Mouse (Mus musculus): ENCODE data around the gene Entpd1. TPM values are rescaled to one million over a fixed set of nuclear protein-coding genes. Genes with fewer than 3 reads are reported as not detected.

The Entpd1 gene
- polyA plus RNA-seq, 1 experiment from 2014 or later: 11.2 TPM

DNA sequence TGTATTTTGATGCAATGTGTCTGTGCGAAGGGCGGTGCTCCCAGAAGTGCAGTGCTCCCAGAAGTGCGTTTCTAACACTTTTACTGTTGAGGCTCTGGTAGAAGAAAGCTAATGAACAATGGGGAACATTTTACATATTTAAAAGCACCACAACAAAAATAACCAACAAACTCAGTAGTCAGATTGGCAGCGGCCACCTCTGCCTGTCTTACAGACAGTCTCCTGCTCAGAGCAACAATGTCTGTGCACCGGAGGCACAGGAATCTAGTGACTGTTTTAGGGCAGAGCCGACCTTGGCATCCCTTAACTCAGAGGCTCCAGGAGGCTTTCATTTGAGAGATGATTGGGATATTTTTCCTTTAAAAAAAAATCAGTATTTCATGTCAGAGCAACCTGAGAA, 65.9 kb downstream of the Entpd1 start:
- Histone ChIP-seq H3K9ac (no peak overlapping the region), H3K9me3 (no peaks in the 10 kb centered on the region), H3K27me3 (no peaks in the 10 kb centered on the region), H3K4me3 (no peak overlapping the region), H3K27ac (no peak overlapping the region), H3K4me2 (no peak overlapping the region), H3K36me3 (no peaks in the 10 kb centered on the region), H3K4me1 (no peaks in the 10 kb centered on the region)
- ATAC-seq (ENCODE audit: insufficient number of reproducible peaks, low FRiP score, low TSS enrichment, low read depth): no peak
- WGBS: 74% methylated on average over 6 of the region's 6 CpGs

DNA sequence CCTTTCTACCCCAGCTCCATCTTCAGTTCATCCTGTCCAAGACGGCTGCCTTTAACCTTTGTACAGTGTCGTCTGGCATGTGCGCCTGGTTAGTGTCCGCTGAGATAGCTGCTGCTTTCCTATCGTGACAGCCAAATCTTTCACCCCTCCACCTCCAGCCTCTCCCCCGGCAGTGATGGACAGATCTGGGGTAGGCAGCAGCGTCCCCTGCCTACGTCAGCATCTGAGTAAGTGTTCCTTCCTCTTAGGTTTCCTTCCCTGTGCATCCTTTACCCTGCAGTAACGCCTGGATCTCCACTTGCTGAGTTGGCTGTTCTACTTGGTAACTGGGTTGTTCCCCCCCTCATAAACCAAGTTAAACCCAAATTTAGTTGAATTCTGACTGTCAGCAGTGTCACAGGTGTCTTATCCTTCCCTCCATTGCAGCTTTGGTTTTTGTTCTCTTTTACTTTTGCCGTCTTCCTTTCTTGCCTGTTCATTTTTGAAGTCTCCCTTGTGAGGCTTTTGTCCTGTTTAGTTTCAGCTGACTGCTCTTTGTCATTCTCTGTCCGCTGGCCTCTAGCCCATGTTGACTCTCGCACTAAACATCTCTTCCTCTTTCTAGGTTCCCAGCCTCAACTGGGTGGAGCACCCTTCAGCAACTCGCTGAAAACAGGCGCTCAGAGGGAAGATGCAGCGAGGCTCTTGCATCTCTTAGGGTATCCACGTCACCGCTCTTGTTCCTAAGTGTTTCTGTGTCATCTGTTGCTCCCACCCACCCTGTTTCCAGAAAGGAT, 66.6 kb downstream of the Entpd1 start:
- H3K27me3 ChIP-seq: no peaks in the 10 kb centered on the region
- no peak for ATAC-seq (ENCODE audit: insufficient number of reproducible peaks, low FRiP score, low TSS enrichment, low read depth)

DNA sequence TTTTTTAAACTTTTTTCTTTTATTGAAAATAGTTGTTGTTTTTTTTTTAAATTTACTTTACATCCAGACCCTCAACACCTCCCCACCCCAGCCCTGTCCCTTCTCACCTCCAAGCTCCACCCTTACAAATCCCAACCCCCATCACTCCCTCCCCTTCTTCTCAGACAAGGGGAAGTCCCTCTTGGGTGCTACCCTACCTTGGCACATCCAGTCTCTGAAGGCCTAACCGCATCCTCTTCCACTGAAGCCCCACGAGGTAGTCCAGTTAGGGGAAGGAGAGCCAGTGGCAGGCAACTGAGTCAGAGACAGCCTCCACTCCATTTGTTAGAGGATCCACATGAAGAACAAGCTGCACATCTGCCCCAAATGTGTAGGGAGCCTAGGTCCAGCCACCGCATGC, 67.5 kb downstream of the Entpd1 start:
- no peak overlapping the region for H3K9ac ChIP-seq
- ATAC-seq (ENCODE audit: insufficient number of reproducible peaks, low FRiP score, low TSS enrichment, low read depth): no peak
- H3K4me1 ChIP-seq: no peaks in the 10 kb centered on the region
- no peak overlapping the region for H3K4me2 ChIP-seq
- H3K27me3 ChIP-seq: no peaks in the 10 kb centered on the region
- H3K36me3 ChIP-seq: no peaks in the 10 kb centered on the region
- WGBS: 90% methylated on average over 3 of the region's 3 CpGs
- no peak overlapping the region for H3K4me3 ChIP-seq
- no peaks in the 10 kb centered on the region for H3K9me3 ChIP-seq
- H3K27ac ChIP-seq: no peak overlapping the region

More for the DNA sequence above, 66.6 kb downstream of the Entpd1 start:
- Histone ChIP-seq H3K9ac (no peak overlapping the region), H3K4me2 (no peak overlapping the region), H3K36me3 (no peaks in the 10 kb centered on the region), H3K4me3 (no peak overlapping the region), H3K27ac (no peak overlapping the region), H3K9me3 (no peaks in the 10 kb centered on the region), H3K4me1 (no peaks in the 10 kb centered on the region)
- WGBS: 52% methylated on average over 17 of the region's 17 CpGs

DNA sequence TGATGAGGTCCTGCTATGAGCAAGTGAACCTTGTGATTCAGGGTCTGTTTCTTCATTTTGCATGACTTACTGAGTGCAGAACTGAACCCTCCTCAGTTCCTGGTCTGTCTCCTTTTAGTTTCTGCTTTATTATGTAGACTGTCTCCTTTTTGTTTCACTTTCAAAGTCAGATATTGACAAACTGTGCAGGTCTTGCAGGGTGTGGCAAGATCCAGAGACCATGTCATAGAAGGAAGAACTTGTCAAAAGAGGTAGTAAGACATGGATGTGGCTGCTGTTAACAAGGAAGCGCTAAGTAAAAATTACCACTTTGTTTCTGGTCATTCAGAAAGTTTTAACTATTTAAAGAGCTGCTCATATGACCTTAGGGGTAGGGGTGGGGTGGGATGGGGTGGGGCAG, 72.0 kb downstream of the Entpd1 start:
- no peaks in the 10 kb centered on the region for H3K36me3 ChIP-seq
- ATAC-seq (ENCODE audit: insufficient number of reproducible peaks, low FRiP score, low TSS enrichment, low read depth): no peak
- no peaks in the 10 kb centered on the region for H3K9me3 ChIP-seq
- WGBS: 89% methylated on average over 1 of the region's 1 CpGs
- H3K4me3 ChIP-seq: no peak overlapping the region
- no peak overlapping the region for H3K4me2 ChIP-seq
- H3K27me3 ChIP-seq: no peaks in the 10 kb centered on the region
- no peaks in the 10 kb centered on the region for H3K4me1 ChIP-seq
- no peak overlapping the region for H3K27ac ChIP-seq
- no peak overlapping the region for H3K9ac ChIP-seq

DNA sequence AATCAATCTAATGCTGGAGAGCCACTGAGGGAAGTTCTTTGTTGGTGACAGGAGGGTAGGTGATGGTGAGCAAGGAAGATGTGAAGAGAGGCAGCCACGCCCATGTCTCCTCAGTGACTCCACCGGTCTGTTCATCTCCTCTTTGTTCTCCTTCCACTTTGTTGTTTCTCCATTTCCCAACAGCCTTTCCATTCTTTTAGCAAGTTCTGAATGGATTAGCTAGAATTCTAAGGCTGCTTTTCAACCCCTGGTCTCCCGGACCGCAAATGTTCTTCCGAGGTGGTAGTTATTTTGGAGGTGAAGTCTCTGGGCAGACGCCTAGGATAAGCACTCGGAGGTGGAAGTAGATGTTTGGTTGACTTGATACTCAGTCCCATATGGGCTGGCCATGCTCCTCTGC, 72.4 kb downstream of the Entpd1 start:
- no peaks in the 10 kb centered on the region for H3K9me3 ChIP-seq
- no peak overlapping the region for H3K4me3 ChIP-seq
- H3K27ac ChIP-seq: no peak overlapping the region
- no peaks in the 10 kb centered on the region for H3K27me3 ChIP-seq
- no peak overlapping the region for H3K4me2 ChIP-seq
- no peak overlapping the region for H3K9ac ChIP-seq
- H3K36me3 ChIP-seq: no peaks in the 10 kb centered on the region
- H3K4me1 ChIP-seq: no peaks in the 10 kb centered on the region
- WGBS: 86% methylated on average over 7 of the region's 7 CpGs
- ATAC-seq (ENCODE audit: insufficient number of reproducible peaks, low FRiP score, low TSS enrichment, low read depth): no peak

DNA sequence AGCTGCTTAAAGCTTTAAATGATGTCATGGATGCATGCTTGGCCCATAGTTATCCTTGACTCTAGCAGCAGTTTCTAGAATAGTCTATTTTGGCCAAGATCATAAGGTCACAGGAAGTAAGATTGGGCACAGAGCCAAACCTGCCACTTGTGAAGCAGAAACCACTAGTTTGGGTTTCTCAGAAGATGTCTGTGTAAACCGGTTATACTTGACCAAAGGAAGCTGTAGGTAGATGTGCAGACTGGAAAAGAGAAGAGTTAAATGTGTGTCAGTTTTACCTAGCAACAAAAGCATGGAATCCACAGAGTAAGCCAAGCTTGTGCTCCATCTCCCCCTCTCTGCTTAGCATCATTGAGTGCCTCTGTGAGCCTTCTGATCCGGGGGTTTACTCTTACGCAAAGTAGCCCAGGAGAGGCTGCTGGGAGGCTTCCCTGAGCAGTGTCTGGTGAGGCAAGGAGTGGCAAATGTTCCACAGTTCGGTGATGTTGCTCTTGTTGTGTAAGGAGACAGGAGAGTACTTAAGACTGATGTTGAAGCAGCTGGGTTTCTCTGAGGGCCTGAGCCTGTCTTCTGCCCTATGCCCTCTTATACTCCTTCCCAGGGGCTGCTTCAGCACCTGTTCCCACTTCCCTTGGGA, 75.2 kb downstream of the Entpd1 start:
- H3K27ac ChIP-seq: no peak overlapping the region
- no peaks in the 10 kb centered on the region for H3K9me3 ChIP-seq
- no peak for ATAC-seq (ENCODE audit: insufficient number of reproducible peaks, low FRiP score, low TSS enrichment, low read depth)
- H3K4me3 ChIP-seq: no peak overlapping the region
- WGBS: 78% methylated on average over 4 of the region's 4 CpGs
- H3K9ac ChIP-seq: no peak overlapping the region
- H3K4me2 ChIP-seq: no peak overlapping the region
- H3K27me3 ChIP-seq: no peaks in the 10 kb centered on the region
- H3K4me1 ChIP-seq: no peaks in the 10 kb centered on the region
- H3K36me3 ChIP-seq: no peaks in the 10 kb centered on the region

DNA sequence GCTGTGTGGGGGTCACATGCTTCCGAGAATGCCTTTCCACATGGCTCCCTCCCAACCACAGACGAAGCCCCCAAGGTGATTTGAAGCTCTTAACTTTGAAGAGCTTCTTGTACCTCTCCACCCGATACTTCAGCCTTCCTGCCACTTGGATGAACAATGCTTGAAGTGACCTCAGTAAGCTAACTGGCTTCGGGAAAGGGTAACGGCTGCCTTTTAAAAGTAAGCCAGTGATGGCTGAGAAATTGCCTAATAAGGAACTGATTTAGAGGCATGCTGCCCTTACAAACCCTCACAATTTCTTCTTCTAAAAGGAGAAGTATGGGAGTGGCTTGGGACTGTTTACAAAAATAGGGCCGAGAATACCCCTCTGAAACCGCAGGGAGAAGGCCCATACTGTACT, 81.0 kb downstream of the Entpd1 start:
- H3K27ac ChIP-seq: no peak overlapping the region
- no peaks in the 10 kb centered on the region for H3K27me3 ChIP-seq
- 78% methylated on average over 7 of the region's 7 CpGs for WGBS
- no peak overlapping the region for H3K4me2 ChIP-seq
- ATAC-seq (ENCODE audit: insufficient number of reproducible peaks, low FRiP score, low TSS enrichment, low read depth): no peak
- H3K4me3 ChIP-seq: no peak overlapping the region
- H3K9me3 ChIP-seq: no peaks in the 10 kb centered on the region
- no peaks in the 10 kb centered on the region for H3K36me3 ChIP-seq
- no peak overlapping the region for H3K9ac ChIP-seq
- no peaks in the 10 kb centered on the region for H3K4me1 ChIP-seq

DNA sequence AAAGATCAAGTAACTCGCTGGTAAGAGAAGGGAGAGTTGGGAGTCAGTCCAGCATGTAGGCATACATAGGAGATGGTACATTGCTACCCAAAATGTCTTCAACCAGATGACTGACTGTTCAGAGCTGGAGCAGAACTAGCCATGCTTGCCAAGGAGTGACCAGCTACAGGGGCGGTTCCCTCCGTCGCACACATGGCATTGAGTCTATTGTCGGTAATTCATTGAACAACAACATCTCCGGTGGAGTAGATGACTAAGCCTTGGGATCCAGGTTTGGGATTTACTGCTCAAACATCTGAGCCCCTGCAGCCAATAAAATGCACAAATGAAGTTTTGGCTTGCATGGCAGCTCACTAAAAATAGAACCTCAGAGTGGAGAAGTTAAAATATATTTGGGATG, 84.0 kb downstream of the Entpd1 start:
- no peak for ATAC-seq (ENCODE audit: insufficient number of reproducible peaks, low FRiP score, low TSS enrichment, low read depth)
- 86% methylated on average over 6 of the region's 6 CpGs for WGBS
- H3K27ac ChIP-seq: no peak overlapping the region
- H3K9ac ChIP-seq: no peak overlapping the region
- no peak overlapping the region for H3K4me3 ChIP-seq
- no peaks in the 10 kb centered on the region for H3K4me1 ChIP-seq
- no peaks in the 10 kb centered on the region for H3K27me3 ChIP-seq
- no peaks in the 10 kb centered on the region for H3K9me3 ChIP-seq
- H3K4me2 ChIP-seq: no peak overlapping the region
- no peaks in the 10 kb centered on the region for H3K36me3 ChIP-seq

DNA sequence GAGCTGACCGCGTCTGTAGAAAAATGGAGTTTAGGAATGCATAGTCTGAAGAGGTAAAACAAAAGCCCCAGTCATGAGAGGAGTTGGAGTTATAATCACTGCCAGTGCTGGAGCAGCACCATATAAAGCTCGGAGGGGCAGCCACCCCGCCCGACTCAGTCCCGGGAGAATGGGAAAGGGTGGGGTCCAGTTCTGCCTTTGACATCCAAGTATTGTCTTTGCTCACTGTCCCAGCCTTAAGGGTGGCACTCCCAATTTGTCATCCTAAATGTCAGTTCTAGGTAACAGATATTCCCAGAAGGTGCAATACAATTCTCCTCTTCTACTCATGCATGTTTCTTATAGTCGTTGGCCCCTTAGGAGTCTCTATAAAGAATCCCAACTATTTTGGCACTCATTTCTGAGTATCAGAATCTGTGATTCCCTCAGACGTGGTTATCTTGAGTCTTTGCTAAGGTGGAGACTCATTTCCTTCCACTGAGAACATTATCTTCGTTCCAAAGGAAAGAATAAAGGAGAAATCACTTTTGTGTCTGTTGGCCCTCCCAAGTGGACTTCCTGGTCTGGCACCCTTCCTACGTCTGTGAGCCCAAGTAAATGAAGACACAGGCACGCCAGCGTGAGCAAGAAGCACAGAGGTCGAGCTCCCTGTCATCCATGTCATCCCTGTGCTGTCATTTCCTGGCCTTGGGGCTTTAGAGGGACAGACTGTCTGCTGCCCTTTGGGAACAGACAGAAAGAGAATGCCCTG, 86.1 kb downstream of the Entpd1 start:
- 64% methylated on average over 13 of the region's 13 CpGs for WGBS
- no peaks in the 10 kb centered on the region for H3K36me3 ChIP-seq
- no peak overlapping the region for H3K4me3 ChIP-seq
- H3K9ac ChIP-seq: no peak overlapping the region
- H3K9me3 ChIP-seq: no peaks in the 10 kb centered on the region
- H3K27me3 ChIP-seq: no peaks in the 10 kb centered on the region
- no peak overlapping the region for H3K27ac ChIP-seq
- H3K4me1 ChIP-seq: no peaks in the 10 kb centered on the region
- H3K4me2 ChIP-seq: no peak overlapping the region
- no peak for ATAC-seq (ENCODE audit: insufficient number of reproducible peaks, low FRiP score, low TSS enrichment, low read depth)

DNA sequence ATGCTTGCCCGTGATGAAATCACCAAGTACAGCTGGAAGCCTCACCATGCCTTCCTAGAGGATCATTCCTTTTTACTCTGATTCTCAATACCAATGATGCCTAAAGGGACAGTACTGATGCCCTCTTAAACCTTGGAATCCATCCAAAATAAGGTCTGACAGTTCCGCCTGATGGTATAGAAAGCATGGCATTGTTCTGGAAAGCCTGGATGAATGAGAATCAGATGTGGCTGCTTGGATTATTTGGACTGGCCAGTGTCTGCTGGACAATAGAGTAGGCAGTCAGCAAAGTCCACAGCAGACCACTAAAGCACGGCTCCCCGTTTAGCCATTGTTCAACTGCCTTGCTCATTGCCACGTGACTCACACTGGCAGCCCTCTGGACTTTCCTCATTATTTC, 87.7 kb downstream of the Entpd1 start:
- H3K4me2 ChIP-seq: no peak overlapping the region
- H3K4me1 ChIP-seq: no peaks in the 10 kb centered on the region
- 71% methylated on average over 5 of the region's 5 CpGs for WGBS
- ATAC-seq (ENCODE audit: insufficient number of reproducible peaks, low FRiP score, low TSS enrichment, low read depth): no peak
- no peaks in the 10 kb centered on the region for H3K36me3 ChIP-seq
- no peaks in the 10 kb centered on the region for H3K27me3 ChIP-seq
- H3K9ac ChIP-seq: no peak overlapping the region
- no peaks in the 10 kb centered on the region for H3K9me3 ChIP-seq
- H3K4me3 ChIP-seq: no peak overlapping the region
- no peak overlapping the region for H3K27ac ChIP-seq

DNA sequence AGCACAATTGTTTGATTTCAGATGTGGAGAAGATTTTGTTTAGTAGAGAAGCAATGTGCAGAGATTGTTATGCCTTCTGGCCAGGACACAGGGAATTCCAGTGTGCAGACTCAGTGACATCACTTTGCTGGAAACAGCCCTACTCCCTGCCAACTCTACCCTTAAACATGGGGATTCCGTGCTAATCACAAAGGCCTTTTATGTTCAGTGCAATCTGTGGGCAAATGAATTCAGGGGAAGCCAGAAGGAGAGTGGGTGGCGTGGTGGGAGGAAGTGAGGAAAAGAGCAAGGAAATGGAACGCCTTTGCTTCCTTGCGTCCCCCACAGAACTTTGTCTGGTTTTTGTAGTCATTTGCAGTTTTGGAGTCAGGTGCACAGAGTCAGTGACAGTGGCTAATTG, 90.2 kb downstream of the Entpd1 start:
- ATAC-seq (ENCODE audit: insufficient number of reproducible peaks, low FRiP score, low TSS enrichment, low read depth): no peak
- H3K4me1 ChIP-seq: no peaks in the 10 kb centered on the region
- H3K9ac ChIP-seq: no peak overlapping the region
- H3K4me3 ChIP-seq: no peak overlapping the region
- no peaks in the 10 kb centered on the region for H3K36me3 ChIP-seq
- H3K27me3 ChIP-seq: no peaks in the 10 kb centered on the region
- WGBS: 44% methylated on average over 4 of the region's 4 CpGs
- H3K9me3 ChIP-seq: no peaks in the 10 kb centered on the region
- no peak overlapping the region for H3K27ac ChIP-seq
- H3K4me2 ChIP-seq: no peak overlapping the region
